Mouse (Mus musculus) neural tube, embryonic 10.5 days (tissue): ENCODE measurements around the gene Snx3.
A peak's percentile ranks its signal among the peaks of the same experiment; 100 is the strongest.

ENCODE experiments used
- DNase-seq: peaks from one replicate; pipeline ENCODE4 v3.0.0-alpha.2; 2017; ENCODE audit warnings: low spot score; ENCODE audit errors: extremely low spot score

The Snx3 gene

GRCm38 (mm10) chr10:42578281-42578675, 76.4 kb downstream of the Snx3 start:
- peak; percentile 40 for DNase-seq

- peak; percentile 16 for DNase-seq
These were observed 77.1 kb downstream of the Snx3 start for GRCm38 (mm10) chr10:42578698-42579474.

- DNase-seq = peak; percentile 58
These were observed 77.8 kb downstream of the Snx3 start for GRCm38 (mm10) chr10:42579475-42580130.

- DNase-seq = peak; percentile 67
These were observed 78.5 kb downstream of the Snx3 start for GRCm38 (mm10) chr10:42580131-42580950.

- no peak for DNase-seq
These were observed 79.1 kb downstream of the Snx3 start for GRCm38 (mm10) chr10:42580951-42581277.

- DNase-seq = peak; percentile 77
These were observed 80.1 kb downstream of the Snx3 start for GRCm38 (mm10) chr10:42581694-42582565.

GRCm38 (mm10) chr10:42582566-42583110, 80.8 kb downstream of the Snx3 start:
- DNase-seq = peak; percentile 77

- DNase-seq = no peak
These were observed 81.5 kb downstream of the Snx3 start, which contains the start of the genes Nr2e1 and Ostm1 for GRCm38 (mm10) chr10:42583157-42583872. Gene Nr2e1, minus strand, starts transcription at chr10:42583632. Gene Ostm1, plus strand, starts transcription at chr10:42583822.

GRCm38 (mm10) chr10:42583902-42584435, 82.1 kb downstream of the Snx3 start:
- DNase-seq = peak; percentile 70

GRCm38 (mm10) chr10:42584436-42584983, 82.7 kb downstream of the Snx3 start:
- no peak for DNase-seq
